Mouse (Mus musculus): ENCODE results near the gene Itpr1.

Gene Itpr1

DNA sequence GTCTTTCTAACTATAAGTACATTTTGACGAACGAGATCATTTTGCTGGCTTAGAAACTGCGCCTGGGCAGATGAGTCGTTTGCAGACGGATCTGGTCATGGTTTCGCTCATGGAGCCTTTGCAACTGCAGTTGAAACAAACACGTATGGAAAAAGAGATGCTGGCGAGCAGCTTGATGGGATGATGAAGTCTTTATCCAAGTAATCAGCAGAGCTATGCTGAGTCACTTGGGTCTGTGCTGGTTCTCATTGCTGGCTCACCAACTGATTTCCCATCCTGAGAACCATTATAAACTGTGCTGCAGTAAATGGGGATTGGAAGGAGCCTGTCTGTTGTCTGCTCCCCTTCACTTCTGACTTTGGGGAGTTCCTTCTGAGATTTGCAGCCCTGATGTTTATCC, 31.7 kb downstream of the Itpr1 start:
- no peak for DNase-seq (ENCODE audit: low read depth)

- DNase-seq (ENCODE audit: low read depth) = no peak
These were observed 33.6 kb downstream of the Itpr1 start for GRCm38 (mm10) chr6:108246369-108247085.

- DNase-seq (ENCODE audit: low read depth) = no peak
These were observed 34.3 kb downstream of the Itpr1 start for GRCm38 (mm10) chr6:108247211-108247610.

- DNase-seq (ENCODE audit: low read depth) = no peak
These were observed 35.6 kb downstream of the Itpr1 start for GRCm38 (mm10) chr6:108248519-108248918.

GRCm38 (mm10) chr6:108249031-108249917, 36.4 kb downstream of the Itpr1 start:
- no peak for DNase-seq (ENCODE audit: low read depth)

- no peak for DNase-seq (ENCODE audit: low read depth)
These were observed 37.0 kb downstream of the Itpr1 start for GRCm38 (mm10) chr6:108249918-108250225.

GRCm38 (mm10) chr6:108250416-108250815, 37.5 kb downstream of the Itpr1 start:
- no peak for DNase-seq (ENCODE audit: low read depth)

GRCm38 (mm10) chr6:108252565-108253360, 39.9 kb downstream of the Itpr1 start:
- DNase-seq (ENCODE audit: low read depth) = no peak

DNA sequence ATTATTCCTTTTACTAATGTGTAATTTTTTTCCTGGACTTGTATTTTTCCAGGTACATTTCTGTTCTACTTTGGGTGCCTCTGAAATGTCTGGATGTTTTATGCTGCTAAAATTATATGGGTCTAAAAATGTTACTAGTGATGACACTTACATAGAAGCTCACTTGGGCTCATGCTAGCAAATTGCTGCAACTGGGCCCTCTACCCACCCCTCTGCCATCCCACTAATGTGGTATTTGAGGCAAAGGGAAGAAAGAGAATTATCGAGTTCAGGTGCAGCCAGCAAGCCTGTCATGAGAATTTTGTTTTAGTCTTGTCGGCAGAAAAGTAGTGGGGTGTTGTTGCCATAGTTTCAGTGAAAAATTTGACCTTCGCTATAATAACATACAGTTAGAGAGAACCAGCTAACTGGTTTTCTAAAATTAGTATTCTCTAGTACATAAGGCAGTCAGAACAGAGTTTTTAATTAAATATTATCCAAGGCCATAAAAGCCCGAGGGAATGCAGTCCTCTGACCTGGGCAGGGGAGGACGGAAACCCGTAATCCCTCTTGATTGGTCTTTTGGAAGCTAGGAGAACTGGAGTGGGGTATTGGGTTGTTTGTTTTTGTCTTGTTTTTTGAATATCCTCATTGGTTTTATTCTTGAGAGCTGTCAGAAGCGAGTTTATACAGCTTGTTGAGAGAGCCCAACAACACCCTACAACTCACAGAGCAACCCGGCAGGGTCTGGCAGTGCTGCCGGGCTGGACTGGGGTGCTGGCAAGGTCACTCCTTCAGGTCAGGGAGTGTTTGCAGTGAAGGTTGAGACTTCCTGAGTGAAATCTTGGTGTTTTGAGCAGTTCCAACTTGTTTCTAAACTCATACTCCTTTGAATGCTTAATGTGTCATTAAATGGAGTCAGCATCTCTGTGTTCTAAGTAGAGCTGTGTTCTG, 41.5 kb downstream of the Itpr1 start:
- no peak for DNase-seq (ENCODE audit: low read depth)

- DNase-seq (ENCODE audit: low read depth) = no peak
These were observed 43.0 kb downstream of the Itpr1 start for GRCm38 (mm10) chr6:108255880-108256279.

- no peak for DNase-seq (ENCODE audit: low read depth)
These were observed 44.3 kb downstream of the Itpr1 start for GRCm38 (mm10) chr6:108257225-108257624.

DNA sequence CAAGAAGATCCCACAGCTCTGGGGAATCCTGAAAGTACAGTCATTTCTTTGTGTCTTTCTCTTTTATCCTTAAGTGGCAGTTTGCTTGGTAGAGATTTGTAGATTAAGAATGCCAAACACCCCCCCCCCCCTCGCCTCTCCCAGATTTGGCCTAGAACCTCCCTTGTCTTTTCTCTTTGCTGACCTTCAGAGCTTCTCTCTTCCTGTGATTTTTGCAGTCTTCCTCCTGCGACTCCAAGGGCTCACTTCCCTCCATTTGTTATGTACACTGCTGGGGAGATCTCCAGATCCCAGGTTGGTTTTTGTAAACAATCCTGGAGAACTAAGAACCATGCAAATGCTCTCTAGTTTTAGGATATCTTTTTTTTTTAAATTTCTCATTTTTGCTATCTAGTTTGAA, 45.7 kb downstream of the Itpr1 start:
- DNase-seq (ENCODE audit: low read depth) = no peak

- DNase-seq (ENCODE audit: low read depth) = no peak
These were observed 46.8 kb downstream of the Itpr1 start for GRCm38 (mm10) chr6:108259671-108260070.

GRCm38 (mm10) chr6:108261506-108261905, 48.6 kb downstream of the Itpr1 start:
- no peak for DNase-seq (ENCODE audit: low read depth)

DNA sequence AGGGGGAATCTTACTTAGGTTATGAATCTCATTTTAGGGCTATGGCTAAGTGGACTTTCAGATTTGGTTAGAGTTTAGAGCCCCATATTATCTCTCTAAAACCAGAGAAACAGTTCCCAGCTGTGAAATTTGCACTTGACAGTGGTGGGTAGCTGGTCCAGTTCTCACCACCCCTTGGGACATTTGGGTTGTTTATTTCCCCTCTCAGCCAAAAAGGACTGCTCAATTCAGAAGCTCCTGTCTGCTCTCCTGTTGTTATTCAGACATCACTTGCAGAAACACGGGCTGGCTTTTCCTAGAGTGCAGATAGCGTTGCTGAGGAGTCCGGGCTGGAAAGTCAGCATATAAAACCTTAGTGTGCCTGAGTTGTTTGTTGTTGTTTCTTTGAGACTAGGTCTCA, 51.3 kb downstream of the Itpr1 start:
- DNase-seq (ENCODE audit: low read depth) = no peak

DNA sequence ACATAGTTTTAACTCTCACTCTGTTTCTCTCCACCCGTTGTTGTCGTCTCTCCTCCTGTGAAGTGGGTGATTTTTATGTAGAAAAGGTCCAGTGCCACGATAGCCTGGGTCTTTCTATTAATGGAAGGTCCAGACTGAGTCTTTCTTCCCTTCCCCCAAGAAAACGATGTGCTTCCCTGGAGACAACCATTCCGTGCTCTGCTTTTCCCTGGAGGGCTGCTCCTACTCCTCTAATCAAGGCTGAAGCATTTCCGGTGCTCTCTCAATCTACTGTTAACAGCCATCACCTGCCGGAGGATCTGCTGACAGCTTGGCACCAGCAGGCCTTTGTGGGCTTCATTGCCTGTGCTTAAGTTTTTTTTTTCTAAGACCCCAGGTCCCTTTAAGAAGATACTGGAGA, 60.6 kb downstream of the Itpr1 start:
- no peak for DNase-seq (ENCODE audit: low read depth)

DNA sequence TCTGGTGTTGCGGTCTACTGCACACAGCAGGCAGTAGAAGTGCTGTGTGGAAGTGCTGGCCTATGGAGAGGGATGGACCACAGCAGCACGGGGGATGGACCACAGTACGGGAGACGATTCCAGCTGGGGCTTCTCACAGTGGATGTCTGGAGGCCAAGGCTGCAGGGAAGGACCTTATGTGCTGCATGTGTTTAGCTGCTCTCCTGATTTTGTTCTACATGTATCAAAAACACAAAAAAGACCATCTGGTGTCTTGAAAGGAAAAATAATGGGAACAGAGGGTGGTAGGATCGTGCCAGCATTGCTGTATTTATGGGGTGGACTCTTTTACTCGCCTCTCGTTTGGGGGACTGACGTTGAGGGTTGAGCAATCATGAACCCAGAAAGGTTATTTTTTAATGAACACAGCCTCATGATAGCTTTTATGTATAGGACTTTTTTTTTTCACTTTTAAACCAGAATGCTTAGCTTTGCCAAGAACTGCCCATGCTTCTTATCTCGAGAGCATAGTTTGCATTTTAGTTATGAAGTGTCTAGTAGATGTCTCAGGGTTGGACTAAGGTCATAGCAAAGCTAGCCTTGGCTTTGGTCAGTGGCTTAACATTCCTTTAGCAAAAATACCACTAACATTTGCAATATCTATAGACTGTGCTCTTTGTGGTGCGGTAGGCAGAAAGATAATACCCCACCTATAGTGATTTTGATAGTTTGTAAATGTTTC, 61.6 kb downstream of the Itpr1 start:
- DNase-seq (ENCODE audit: low read depth) = no peak

DNA sequence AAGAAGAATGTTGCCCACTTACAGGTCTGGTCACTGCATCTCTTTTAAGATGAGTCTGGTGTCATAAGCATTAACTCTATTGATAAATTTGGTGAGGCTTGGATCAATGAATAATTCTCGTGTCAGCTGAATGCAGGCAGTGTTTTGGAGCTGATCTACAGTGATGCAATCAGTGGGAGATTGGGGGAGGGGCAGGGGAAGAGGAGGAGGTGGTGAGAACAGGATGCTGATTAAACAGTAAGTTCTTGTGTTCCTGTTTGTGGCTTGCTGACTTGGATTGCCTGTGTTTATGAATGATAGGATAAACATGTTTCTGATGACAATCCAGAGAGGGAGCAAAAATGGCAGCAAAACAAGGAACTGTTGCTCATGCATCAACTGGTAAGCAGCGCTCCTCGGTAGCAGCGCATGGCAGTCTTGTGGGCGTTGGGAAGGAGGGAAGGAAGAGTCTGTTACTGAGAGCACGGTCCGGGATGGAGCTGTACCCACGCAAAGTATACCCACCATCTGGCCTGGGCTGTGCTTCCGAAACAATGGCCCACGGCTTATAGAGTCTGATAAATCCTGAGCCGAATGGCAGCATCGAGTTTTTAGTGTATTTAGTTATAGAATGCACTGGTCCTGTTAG, 64.1 kb downstream of the Itpr1 start:
- peak; percentile 73 for DNase-seq (ENCODE audit: low read depth)

DNA sequence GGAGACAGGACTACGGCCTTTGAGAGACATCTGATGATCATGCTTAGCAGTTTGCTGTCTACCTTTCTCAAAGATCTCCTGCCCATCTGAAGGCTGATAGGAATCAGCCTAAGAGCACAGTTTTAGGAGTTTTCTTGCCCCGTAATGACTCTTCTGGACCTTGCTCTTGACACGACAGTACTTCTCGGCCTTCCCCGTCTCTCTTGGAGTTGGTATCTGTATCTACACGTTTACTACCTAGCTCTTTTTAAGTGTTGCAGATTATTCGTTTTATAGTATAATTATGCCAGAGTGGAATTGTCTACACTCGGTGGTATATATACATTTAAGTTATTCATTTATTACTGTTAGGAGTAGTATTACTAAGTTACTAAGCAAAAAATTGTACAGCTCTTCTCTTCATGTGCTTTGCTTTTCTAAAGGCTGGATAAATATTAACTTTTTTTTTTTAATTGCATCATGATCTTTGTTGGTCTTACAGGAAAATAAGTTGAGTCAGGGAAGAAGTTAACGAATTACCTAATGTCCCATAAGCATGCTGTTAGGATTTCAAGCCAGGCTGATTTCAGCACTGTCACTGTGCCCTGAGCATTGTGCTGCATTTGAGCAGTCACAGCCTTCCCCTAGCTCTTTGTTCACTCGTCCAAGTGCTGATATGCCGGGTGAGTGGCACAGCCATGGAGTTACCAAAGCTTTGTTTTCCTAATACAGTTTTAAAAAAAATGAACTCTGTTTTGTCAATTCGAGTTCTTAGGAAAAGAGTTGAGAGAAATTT, 64.9 kb downstream of the Itpr1 start:
- peak; percentile 44 for DNase-seq (ENCODE audit: low read depth)
